Mouse (Mus musculus): Measurements from ENCODE around the gene Thbs3. TPM values are rescaled to one million over a fixed set of nuclear protein-coding genes. Genes with fewer than 3 reads are reported as not detected.

Gene Thbs3
- polyA plus RNA-seq, 1 experiment from 2014 or later, result 51.5 TPM

- no peaks in the 10 kb centered on the region for H3K9me3 ChIP-seq (ENCODE audit: control insufficient read depth, low read length)
- H3K27ac ChIP-seq (replicated peaks; ENCODE audit: low read depth, low read length), result peak overlapping the region; percentile 80
- H3K36me3 ChIP-seq (ENCODE audit: control insufficient read depth, insufficient read depth, low read length), result peaks cover 24% of the 10 kb centered on the region
- H3K4me3 ChIP-seq (ENCODE audit: low read depth, low read length), result peak overlapping the region; percentile 54
- DNase-seq (ENCODE audit: low spot score), result no peak
- H3K9ac ChIP-seq (ENCODE audit: low read depth, low read length), result peak overlapping the region; percentile 69
- no peak for ATAC-seq (ENCODE audit: low read depth)
- H3K4me1 ChIP-seq (ENCODE audit: control insufficient read depth, insufficient read depth, low read length), result peaks cover 27% of the 10 kb centered on the region
- peak overlapping the region; percentile 81 for H3K4me2 ChIP-seq (ENCODE audit: low read depth, low read length)
- 61% methylated on average over 6 of the region's 6 CpGs for WGBS
- no peaks in the 10 kb centered on the region for H3K27me3 ChIP-seq (replicated peaks; ENCODE audit: control insufficient read depth, insufficient read depth, low read length)
These were observed 55.9 kb downstream of the Thbs3 start for GRCm38 (mm10) chr3:89270891-89271290.

DNA sequence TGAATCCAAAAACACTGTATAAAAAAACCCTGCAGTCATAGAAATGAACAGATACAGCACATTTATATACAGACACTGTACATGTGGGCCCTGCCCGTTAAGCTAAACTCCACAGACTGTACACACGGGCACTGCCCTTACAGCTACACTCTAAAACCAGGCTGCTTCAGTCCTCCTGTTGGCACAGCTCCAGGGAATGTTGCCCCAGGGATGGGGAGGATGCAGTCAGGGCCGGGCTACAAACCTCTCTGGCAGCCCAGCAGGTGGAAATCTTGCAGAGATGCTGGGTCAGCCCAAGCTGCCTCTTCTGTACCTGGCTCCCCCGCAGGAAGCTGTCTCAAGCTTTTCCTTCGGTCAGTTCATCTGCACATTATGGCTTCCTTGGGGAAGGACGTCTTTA, 56.8 kb downstream of the Thbs3 start:
- 65% methylated on average over 6 of the region's 6 CpGs for WGBS

GRCm38 (mm10) chr3:89276061-89276460, 61.1 kb downstream of the Thbs3 start:
- no peaks in the 10 kb centered on the region for H3K9me3 ChIP-seq (ENCODE audit: control insufficient read depth, low read length)
- no peak overlapping the region for H3K27ac ChIP-seq (replicated peaks; ENCODE audit: low read depth, low read length)
- H3K4me3 ChIP-seq (ENCODE audit: low read depth, low read length), result no peak overlapping the region
- DNase-seq (ENCODE audit: low spot score) (no peak), ATAC-seq (ENCODE audit: low read depth) (no peak)
- no peak overlapping the region for H3K9ac ChIP-seq (ENCODE audit: low read depth, low read length)
- no peaks in the 10 kb centered on the region for H3K27me3 ChIP-seq (replicated peaks; ENCODE audit: control insufficient read depth, insufficient read depth, low read length)
- H3K36me3 ChIP-seq (ENCODE audit: control insufficient read depth, insufficient read depth, low read length), result peaks cover 27% of the 10 kb centered on the region
- no peak overlapping the region for H3K4me2 ChIP-seq (ENCODE audit: low read depth, low read length)
- H3K4me1 ChIP-seq (ENCODE audit: control insufficient read depth, insufficient read depth, low read length), result peaks cover 20% of the 10 kb centered on the region
- WGBS, result 91% methylated on average over 13 of the region's 13 CpGs

More for the DNA sequence above, 56.8 kb downstream of the Thbs3 start:
- Histone ChIP-seq H3K9ac (ENCODE audit: low read depth, low read length) (no peak overlapping the region), H3K4me2 (ENCODE audit: low read depth, low read length) (no peak overlapping the region), H3K27ac (replicated peaks; ENCODE audit: low read depth, low read length) (no peak overlapping the region), H3K4me1 (ENCODE audit: control insufficient read depth, insufficient read depth, low read length) (peaks cover 27% of the 10 kb centered on the region), H3K36me3 (ENCODE audit: control insufficient read depth, insufficient read depth, low read length) (peaks cover 27% of the 10 kb centered on the region), H3K27me3 (replicated peaks; ENCODE audit: control insufficient read depth, insufficient read depth, low read length) (no peaks in the 10 kb centered on the region), H3K4me3 (ENCODE audit: low read depth, low read length) (no peak overlapping the region), H3K9me3 (ENCODE audit: control insufficient read depth, low read length) (no peaks in the 10 kb centered on the region)
- DNase-seq (ENCODE audit: low spot score) (no peak), ATAC-seq (ENCODE audit: low read depth) (no peak)

MicroRNA genes within 50 kb of the gene (microRNA counts, 519-probe panel; counts per million panel counts)
- microRNA mmu-miR-92b, result 19.3 counts per million

Small RNA genes lying within 50 kb of the gene (microRNA-seq; reads per million reads assigned to microRNA genes)
- gene Mir92b (ENCODE audit: borderline number of aligned reads), result 381 reads per million, percentile 66 among the genes with 10 or more reads in this experiment

Other genes with a start within 250 kb of the Thbs3 start
- 23.5 and 26.5 TPM in 2 replicates for gene Rusc1, start 121.9 kb upstream of the Thbs3 start, polyA plus RNA-seq (2014; fragmentation: Nextera tagmentation; extraction: Ambion mirVana)
- gene Gm43738, start 114.1 kb upstream of the Thbs3 start, polyA plus RNA-seq (2014; fragmentation: Nextera tagmentation; extraction: Ambion mirVana), result not detected in 2 replicates
- gene Fdps, start 113.2 kb upstream of the Thbs3 start, polyA plus RNA-seq (2014; fragmentation: Nextera tagmentation; extraction: Ambion mirVana), result 183 and 205 TPM in 2 replicates
- 0.30 TPM in 1 of 2 replicates, not detected in the other for gene Pklr, start 79.0 kb upstream of the Thbs3 start, polyA plus RNA-seq (2014; fragmentation: Nextera tagmentation; extraction: Ambion mirVana)
- gene Hcn3, start 55.0 kb upstream of the Thbs3 start, polyA plus RNA-seq (2014; fragmentation: Nextera tagmentation; extraction: Ambion mirVana), result 1.4 and 2.8 TPM in 2 replicates
- 22.4 and 23.9 TPM in 2 replicates for gene Clk2, start 50.4 kb upstream of the Thbs3 start, polyA plus RNA-seq (2014; fragmentation: Nextera tagmentation; extraction: Ambion mirVana)
- gene Scamp3, start 37.7 kb upstream of the Thbs3 start, polyA plus RNA-seq (2014; fragmentation: Nextera tagmentation; extraction: Ambion mirVana), result 93.4 and 96.9 TPM in 2 replicates
- gene Fam189b, start 32.0 kb upstream of the Thbs3 start, polyA plus RNA-seq (2014; fragmentation: Nextera tagmentation; extraction: Ambion mirVana), result 27.9 and 33.9 TPM in 2 replicates
- 47.8 and 54.5 TPM in 2 replicates for gene Gba, start 12.3 kb upstream of the Thbs3 start, polyA plus RNA-seq (2014; fragmentation: Nextera tagmentation; extraction: Ambion mirVana)
- gene Mtx1, start 11.9 kb downstream of the Thbs3 start, polyA plus RNA-seq (2014; fragmentation: Nextera tagmentation; extraction: Ambion mirVana), result 151 and 163 TPM in 2 replicates
- 2.0 and 4.1 TPM in 2 replicates for gene Muc1, start 13.9 kb downstream of the Thbs3 start, polyA plus RNA-seq (2014; fragmentation: Nextera tagmentation; extraction: Ambion mirVana)
- gene Krtcap2, start 30.8 kb downstream of the Thbs3 start, polyA plus RNA-seq (2014; fragmentation: Nextera tagmentation; extraction: Ambion mirVana), result 324 and 349 TPM in 2 replicates
- 3.7 and 4.7 TPM in 2 replicates for gene Trim46, start 31.1 kb downstream of the Thbs3 start, polyA plus RNA-seq (2014; fragmentation: Nextera tagmentation; extraction: Ambion mirVana)
- 151 and 177 TPM in 2 replicates for gene Dpm3, start 44.2 kb downstream of the Thbs3 start, polyA plus RNA-seq (2014; fragmentation: Nextera tagmentation; extraction: Ambion mirVana)
- 70.5 and 80.2 TPM in 2 replicates for gene Slc50a1, start 55.4 kb downstream of the Thbs3 start, polyA plus RNA-seq (2014; fragmentation: Nextera tagmentation; extraction: Ambion mirVana)
- gene Efna1, start 66.0 kb downstream of the Thbs3 start, polyA plus RNA-seq (2014; fragmentation: Nextera tagmentation; extraction: Ambion mirVana), result 33.8 and 35.8 TPM in 2 replicates
- 18.7 and 21.2 TPM in 2 replicates for gene Efna3, start 107.8 kb downstream of the Thbs3 start, polyA plus RNA-seq (2014; fragmentation: Nextera tagmentation; extraction: Ambion mirVana)
- gene Efna4, start 122.8 kb downstream of the Thbs3 start, polyA plus RNA-seq (2014; fragmentation: Nextera tagmentation; extraction: Ambion mirVana), result 17.5 and 20.7 TPM in 2 replicates
- 44.4 and 51.7 TPM in 2 replicates for gene Adam15, start 134.8 kb downstream of the Thbs3 start, polyA plus RNA-seq (2014; fragmentation: Nextera tagmentation; extraction: Ambion mirVana)
- not detected in 2 replicates for gene Dcst2, start 146.8 kb downstream of the Thbs3 start, polyA plus RNA-seq (2014; fragmentation: Nextera tagmentation; extraction: Ambion mirVana)
- 0.26 and 0.33 TPM in 2 replicates for gene Dcst1, start 150.1 kb downstream of the Thbs3 start, polyA plus RNA-seq (2014; fragmentation: Nextera tagmentation; extraction: Ambion mirVana)
- 2.3 and 3.6 TPM in 2 replicates for gene Zbtb7b, start 179.6 kb downstream of the Thbs3 start, polyA plus RNA-seq (2014; fragmentation: Nextera tagmentation; extraction: Ambion mirVana)
- gene Lenep, start 187.6 kb downstream of the Thbs3 start, polyA plus RNA-seq (2014; fragmentation: Nextera tagmentation; extraction: Ambion mirVana), result not detected in 2 replicates
- gene Flad1, start 196.7 kb downstream of the Thbs3 start, polyA plus RNA-seq (2014; fragmentation: Nextera tagmentation; extraction: Ambion mirVana), result 24.2 and 24.8 TPM in 2 replicates
- 380 and 425 TPM in 2 replicates for gene Cks1b, start 203.2 kb downstream of the Thbs3 start, polyA plus RNA-seq (2014; fragmentation: Nextera tagmentation; extraction: Ambion mirVana)
- 74.0 and 75.2 TPM in 2 replicates for gene Shc1, start 203.3 kb downstream of the Thbs3 start, polyA plus RNA-seq (2014; fragmentation: Nextera tagmentation; extraction: Ambion mirVana)
- 49.2 and 51.6 TPM in 2 replicates for gene Pygo2, start 215.0 kb downstream of the Thbs3 start, polyA plus RNA-seq (2014; fragmentation: Nextera tagmentation; extraction: Ambion mirVana)
- 24.1 and 25.9 TPM in 2 replicates for gene Pbxip1, start 221.5 kb downstream of the Thbs3 start, polyA plus RNA-seq (2014; fragmentation: Nextera tagmentation; extraction: Ambion mirVana)
- 45.7 and 48.6 TPM in 2 replicates for gene Pmvk, start 239.4 kb downstream of the Thbs3 start, polyA plus RNA-seq (2014; fragmentation: Nextera tagmentation; extraction: Ambion mirVana)

Measured in embryonic facial prominence, embryonic 14.5 days (tissue).